Mouse (Mus musculus) megakaryocyte, adult 5-6 weeks (primary cell): ENCODE results near the gene Ttc27. TPM values are rescaled to one million over a fixed set of nuclear protein-coding genes. Genes with fewer than 3 reads are reported as not detected.
A peak's percentile ranks its signal among the peaks of the same experiment; 100 is the strongest.
"Not testable (repeated sequence)": the region's sequence is repeated elsewhere in the genome, so short reads cannot be mapped to it uniquely, and the experiment has no call there.

Experiments used
- ATAC-seq: 2 replicates; pipeline ENCODE4 v1.8.0; 2016; ENCODE audit warnings: mild to moderate bottlenecking, inconsistent platforms; ENCODE audit not compliant: poor library complexity, severe bottlenecking
- total RNA-seq, 2 experiments: library from RNA; stranded (forward) in 1 of 2; stranded (reverse) in 1 of 2; fragments of 153-499, 151-499 nt in 1 of 2; fragments of 221-1000, 200-1000 nt in 1 of 2; gene quantifications; 2 replicates each; pipeline versions ENCODE4 v1.2.3 to v1.2.4; 2015 to 2017

Ttc27 gene
- total RNA-seq (2015) (6.7 and 14.0 TPM in 2 replicates), total RNA-seq (2017) (13.7 and 28.7 TPM in 2 replicates)

DNA sequence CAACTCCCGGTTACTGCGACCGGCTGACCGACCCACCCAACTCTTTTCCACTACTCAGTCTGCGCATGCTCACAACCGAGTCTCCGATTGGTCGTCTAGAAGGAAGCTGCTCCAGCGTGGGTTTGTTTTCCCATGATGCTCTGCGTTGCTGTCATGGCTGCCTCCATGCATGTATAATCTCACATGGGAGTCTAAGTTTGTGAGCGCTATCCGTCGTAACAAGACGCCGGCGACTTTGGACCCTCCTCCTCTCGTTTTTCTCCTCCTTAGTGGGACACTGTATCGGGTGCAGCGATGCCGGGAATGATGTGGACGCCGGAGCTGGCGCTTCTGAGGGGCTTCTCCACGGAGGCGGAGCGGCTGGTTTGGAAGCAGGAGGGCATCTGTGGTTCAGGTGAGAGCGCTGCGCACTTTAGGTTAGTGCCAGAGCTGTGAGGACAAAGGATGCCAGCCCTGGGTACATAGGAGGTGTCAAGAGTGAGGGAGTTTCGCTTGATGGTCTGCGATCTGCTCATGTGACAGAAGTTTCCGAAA, at the start of gene Ttc27:
Gene Ttc27 (plus strand): TSS at position 115 of the 534 bp plus-strand sequence.
- peak; percentile 98 for ATAC-seq

DNA sequence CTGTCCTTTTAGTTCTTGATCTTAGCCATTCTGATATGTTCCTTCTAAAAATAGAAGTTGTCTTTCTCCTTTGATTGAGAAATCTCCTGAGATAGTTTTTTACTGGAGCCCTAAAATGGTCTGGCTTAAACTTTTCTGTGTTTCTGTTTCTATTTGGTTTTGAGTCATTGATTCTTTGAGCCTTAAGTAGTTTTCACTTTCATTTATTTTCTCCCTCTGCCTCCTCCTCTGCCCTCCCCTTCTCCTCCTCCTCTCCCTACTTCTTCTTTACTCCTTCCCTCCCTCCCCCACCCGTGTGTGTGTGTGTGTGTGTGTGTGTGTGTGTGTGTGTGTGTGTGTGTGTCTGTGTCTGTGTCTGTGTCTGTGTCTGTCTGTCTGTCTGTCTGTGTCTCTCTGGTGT, 49.5 kb upstream of the Ttc27 start:
- no peak for ATAC-seq

DNA sequence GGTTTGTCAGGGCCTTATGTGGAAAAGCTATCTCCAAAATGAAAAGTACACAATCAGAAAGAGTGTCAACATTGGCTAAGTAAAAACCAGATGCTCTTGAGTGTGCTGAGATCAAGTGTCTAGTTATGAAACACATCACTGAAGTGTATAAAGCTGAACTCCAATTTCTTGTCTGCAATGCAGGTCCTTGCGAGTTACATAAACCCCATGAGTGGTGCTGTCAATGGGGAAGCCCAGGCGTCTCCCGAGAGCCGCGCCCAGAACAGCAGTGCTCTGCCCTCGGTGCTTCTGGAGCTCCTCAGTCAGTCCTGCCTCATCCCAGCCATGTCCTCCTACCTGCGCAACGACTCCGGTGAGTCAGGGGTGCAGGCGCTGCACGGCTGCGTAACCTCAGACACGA, 47.5 kb upstream of the Ttc27 start:
- ATAC-seq: no peak

DNA sequence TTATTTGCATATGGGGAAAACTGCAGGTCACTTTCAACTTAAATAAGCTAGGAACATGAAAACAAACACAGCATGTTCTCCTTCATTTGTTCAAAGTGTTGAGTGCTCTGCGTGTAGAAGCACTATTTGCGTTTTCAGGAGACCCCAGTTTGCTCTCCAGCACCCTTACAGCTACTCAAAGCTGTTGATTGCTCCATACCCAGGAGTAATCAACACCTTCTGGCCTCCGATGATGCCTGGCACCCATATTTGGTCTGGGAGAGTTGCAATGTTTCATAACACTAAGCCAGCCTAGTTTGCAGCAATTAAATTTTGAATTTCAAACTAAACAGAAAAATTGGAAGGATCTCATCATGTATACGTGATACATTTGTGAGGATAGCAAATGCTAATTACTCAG, 45.1 kb upstream of the Ttc27 start:
- no peak for ATAC-seq

DNA sequence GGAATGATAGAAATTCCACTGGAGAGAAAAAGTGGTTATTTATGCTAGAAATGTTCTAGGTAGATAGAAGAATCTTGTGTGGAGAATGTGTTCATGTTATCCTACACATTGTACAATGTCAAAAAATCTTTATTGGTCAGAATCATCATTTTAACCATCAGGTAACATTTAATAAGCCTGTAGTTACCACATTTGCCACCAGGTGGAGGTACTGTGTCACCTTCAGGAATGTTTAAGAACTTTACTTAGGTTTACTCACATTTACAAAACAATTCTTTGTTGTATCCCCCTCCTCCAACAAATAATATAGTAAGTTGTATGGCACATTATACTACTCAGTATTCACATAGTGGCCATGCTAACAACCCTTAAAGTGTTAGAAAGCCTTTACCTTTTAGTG, 44.3 kb upstream of the Ttc27 start:
- ATAC-seq: peak; percentile 51; the same call in 1 of the 2 replicates

DNA sequence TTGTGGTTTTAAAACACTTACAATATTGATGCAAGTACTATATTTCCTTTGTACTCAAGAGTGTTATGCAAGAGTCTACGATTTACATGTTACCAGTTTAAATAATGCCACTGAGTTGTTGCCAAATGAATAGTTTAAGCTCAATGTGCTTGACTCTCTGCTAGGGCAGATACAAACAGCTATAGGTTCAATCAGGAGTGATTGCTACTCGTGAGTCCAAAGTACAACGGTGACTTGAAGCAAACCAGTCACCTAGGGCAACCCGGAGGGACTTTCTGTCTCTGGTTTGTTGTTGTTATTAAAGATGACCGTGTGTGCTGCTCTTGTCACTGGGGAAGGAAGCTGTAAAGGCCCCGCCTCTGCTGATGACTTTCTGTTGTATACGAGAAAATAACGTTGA, 39.5 kb upstream of the Ttc27 start:
- ATAC-seq: no peak

DNA sequence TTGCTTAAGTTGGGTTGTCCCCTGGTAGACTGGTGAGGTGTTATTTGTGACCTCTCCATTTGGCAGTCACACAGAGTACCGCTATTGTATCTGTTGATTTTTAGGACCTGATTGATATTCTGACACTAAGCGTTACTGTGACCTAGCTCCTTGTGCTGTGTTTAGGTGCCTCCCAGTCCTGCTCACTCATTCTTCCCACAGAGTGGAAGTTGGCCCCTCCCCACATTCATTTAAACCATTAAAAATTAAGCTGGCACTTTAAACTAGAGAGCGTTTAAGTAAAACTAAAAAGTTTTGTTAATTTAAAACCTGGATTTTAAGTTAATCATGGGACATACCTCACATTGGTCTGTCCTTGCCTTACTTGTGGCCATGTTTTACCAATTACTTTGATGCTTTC, 32.6 kb upstream of the Ttc27 start:
- ATAC-seq: no peak

DNA sequence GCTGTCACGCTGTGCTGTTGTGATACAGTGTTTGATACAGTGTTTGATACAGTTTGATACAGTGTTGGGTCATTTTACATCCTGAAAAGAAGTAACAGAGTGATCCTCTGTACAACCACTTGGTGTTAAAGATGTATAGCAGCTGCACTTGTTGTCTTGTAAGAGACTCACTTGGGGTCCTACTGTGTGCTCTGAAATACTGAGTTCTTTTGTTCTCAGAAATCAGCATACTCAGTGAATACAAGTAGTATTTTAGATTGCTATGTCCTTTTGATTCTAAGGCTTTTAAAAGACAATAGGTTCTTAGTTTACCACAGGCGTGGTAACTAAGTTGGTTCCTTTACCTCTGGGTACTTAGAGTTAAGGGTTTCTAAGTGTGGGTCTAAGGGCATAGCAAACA, 29.0 kb upstream of the Ttc27 start:
- no peak for ATAC-seq

DNA sequence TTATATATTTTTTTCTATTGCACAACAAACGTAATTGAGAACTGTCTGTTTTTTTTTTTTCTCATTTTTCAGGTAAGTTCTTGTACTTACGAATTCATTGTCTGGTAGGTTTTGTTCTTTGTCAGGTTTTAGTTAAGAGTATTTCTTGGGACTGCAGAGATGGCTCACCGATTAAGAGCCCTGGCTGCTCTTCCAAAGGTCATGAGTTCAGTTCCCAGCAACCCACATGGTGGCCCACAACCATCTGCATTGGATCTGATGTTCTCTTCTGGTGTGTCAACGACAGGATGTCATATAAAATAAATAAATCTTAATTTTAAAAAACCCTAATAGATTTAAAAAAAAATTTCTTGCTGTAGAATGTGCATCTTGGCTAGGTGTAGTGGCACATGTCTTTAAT, 28.1 kb upstream of the Ttc27 start:
- ATAC-seq: no peak

DNA sequence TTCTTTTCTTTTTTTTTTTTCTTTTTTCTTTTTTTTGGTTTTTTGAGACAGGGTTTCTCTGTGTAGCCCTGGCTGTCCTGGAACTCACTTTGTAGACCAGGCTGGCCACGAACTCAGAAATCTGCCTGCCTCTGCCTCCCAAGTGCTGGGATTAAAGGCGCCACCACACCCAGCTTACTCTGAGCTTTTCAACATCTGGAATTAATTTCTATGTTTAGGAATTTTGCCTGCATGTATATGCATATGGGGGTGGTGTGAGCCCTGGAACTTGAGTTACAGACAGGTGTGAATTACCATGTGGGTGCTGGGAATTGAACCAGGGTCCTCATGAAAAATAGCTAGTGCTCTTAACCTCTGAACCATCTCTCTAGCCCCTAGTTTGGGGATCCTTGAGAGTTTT, 15.9 kb upstream of the Ttc27 start:
- ATAC-seq: not testable (repeated sequence)

DNA sequence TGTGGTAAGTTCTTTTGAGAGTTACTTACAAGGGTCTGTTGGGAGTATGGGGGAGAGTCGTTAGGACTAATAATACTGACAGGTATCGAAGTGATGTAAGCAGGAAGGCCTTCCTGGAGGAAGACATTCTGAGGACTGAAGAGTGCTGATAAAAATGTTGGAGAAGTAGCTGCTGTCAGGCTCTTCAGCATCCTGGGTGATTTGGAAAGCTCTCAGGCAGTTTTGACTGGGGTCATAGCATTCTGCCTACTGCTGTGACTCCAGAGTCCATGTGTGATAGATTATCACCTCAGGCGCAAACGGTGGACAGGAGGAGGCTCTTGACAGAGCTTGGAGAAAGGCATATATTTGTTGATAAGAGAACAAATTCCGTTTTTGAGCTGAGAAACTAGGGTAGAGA, 12.1 kb upstream of the Ttc27 start:
- ATAC-seq: no peak

DNA sequence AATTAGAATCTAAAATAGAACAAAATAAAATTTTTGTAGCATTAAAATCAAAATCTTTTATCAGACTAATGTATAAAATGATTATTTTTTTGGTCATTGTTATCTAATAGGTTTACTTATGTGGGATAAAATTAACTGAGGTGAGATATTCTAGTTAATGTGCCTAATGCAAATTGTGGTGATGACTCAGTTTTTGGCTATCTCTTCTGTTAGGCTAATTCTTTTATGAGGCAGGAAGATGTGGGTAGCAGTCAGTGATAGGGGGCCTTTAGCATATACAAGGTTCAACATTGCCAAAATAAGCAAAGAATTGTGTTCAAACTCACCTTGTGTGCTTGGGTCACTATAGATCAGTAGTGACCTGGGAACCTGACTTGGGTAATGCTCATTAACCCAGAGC, 10.9 kb upstream of the Ttc27 start:
- ATAC-seq: no peak

DNA sequence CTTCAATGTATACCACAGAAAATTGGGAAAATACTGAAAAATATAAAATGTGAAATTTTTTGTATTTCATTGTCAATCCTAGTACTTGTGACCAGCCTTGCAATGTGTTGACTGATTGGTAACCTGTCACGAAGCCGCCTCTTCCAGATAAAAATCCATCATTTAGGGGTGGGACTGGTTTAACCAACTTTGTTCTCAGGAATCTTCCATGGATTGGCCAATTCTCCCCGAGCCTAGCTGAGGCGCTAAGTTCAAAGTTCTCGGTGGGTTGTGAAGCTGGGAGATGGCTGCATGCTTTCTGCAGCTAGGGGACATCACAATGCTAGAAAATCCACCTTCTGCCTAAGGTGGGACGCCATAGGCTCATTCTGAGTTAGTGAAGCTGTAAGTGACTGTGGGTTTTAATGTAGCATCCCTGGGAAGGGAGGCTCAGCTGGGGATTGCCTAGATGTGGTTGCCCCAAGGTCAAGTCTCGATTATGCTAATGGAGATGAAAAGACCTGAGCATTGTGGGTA, 9.8 kb upstream of the Ttc27 start:
- ATAC-seq: no peak

DNA sequence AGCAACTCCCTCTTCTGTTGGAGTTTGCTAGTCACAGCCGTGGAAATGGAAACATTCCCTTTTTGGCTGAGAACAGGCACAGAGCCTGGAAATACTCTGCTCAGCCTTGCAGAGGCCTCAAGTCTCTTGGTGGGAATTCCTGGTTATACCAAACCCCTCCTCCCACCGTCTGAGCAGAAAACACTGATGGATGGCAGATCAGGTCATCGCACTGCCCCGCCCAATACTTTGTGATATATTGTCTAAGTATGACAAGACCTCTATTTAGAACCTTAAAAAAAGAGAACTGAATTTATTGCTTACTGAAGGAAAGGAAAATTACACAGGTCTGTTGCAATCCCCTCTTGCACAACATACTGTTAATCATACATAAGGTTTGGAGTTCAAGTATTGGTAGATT, 6.8 kb upstream of the Ttc27 start:
- peak; percentile 87 for ATAC-seq

DNA sequence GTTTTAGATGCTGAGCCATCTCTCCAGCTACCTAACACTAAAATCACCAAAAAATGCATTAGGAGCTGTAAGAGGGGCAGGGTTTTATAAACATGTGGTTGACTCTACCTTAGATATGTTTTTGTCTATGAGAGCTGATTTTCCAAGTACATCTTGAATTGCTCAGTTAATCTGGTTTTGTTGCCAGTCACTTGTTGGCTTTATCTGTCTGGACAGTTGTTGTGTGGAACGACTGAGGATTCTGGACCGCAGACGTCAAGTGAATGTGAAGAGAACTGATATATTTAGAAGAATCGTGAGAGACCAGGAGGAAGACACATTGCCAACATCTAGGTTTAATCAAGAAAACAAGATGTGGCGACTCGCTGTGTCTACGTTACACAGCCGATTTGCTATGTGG, 5.9 kb upstream of the Ttc27 start:
- no peak for ATAC-seq

DNA sequence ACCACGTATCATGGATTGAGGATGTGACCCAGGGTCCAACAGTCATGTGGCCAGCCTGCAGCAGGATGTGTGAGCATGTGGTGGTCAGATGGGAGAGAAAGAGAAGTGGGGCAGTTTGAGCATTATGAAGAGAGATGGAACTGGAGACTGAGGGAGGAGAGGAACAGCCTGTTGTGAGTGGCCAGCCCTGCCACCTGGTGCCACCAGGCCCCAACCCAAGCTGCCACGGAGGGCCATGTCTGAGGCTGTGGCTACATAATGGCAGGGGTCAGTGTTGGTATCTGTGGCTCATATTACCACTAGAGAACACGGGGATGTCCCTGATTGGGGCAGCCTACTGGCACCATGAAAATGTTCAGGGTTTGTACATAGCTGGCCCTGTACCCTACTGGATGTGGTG, 2.4 kb upstream of the Ttc27 start:
- ATAC-seq: no peak

DNA sequence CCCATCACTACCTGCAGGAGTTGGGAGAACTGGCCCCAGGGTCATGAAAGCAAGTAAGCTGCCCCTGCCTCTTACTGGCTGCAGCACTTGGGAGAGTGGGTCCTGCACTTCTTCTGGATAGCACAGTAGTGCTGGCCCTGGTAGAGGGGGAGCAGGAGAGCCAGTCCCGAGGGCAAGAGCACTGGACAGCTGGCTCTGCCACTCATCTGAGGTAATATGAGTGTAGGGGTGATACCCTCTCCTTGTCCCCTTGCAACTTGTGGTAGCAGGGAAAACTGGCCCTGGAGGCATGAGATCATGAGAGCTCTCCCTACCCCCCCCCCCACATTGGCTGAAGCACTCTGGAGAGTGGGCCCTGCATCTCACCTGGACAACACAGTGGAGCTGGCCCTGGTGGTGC, 1.8 kb upstream of the Ttc27 start:
- ATAC-seq: no peak

DNA sequence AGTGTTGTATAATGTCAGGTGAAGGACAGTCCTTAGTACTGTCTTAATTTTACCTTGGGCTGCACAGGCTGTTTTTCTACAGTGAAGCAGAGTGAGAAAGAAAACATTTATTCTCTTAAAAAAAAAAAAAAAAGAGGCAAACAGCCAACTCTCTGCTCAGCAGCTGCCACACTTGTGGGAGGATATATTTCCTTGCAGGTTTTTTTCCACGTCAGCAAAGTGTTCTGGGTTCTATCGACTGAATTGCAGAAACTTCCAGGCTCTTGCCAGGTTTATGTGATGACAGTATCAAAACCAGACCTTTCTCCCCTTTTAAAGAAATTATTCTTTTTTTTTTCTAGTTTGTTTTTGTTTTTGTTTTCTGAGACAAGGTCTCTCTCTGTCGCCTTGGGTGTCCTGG, 889 bp upstream of the Ttc27 start:
- ATAC-seq: no peak

DNA sequence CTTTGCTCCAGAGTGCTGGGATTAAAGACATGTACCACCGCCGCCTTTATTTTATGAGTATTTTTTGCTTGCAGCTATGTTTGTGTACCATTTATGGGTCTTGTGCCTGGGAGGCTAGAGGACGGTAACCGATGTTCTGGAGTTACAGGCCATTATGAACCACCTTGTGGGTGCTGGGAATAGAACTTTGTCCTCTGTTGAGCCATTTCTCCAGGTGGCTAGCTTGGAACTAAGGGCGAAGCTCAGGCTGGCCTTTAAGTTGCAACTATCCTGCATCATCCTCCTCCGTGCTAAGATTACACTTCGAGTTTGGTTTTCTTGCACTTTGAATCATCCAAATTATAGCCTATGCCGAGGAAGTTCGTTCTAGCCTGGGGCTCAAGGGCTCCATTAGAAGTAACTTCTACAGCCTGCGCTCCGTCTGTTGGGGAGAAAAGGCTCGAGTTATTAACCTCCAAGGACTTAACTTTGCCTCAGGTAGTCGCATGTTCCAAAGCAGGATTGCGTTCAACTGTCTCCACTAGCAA, 378 bp upstream of the Ttc27 start:
- peak; percentile 31; the same call in 1 of the 2 replicates for ATAC-seq

DNA sequence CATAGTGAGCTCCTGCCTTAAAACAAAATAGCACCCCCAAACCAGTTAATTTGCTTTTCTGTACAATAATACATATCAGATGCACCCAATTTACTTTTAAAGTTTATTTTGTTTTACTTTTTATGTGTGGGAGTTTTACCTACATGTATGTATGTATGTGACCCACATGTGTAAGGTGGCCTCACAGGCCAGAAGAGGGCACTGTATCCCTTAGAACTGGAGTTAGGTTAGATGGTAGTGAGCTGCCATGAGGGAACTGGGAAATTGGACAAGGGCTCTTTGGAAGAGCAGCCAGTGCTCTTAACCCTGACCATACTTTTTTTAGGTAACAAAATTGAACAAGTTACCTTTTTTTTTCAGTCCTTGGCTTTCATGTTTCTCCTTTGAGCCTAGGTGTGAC, 15.3 kb downstream of the Ttc27 start:
- peak; percentile 60 for ATAC-seq

DNA sequence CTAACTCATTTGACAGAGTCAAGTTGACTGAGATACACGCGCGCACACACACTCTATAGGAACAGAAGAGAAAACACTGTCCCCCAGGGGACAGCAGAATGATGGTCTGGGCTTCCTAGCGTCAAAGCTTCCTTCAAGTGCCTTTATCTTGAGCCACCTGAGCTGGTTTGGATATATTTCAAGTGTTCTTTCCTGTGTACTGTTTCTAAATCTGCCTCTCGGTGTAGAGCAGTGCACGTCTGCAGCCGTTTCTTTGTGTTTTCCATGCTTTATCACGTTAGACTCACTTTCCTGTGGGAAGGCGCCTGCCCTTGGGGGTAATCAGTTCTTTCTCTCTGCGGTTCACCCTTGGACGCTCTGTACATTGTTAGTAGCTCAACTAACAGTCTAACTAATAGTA, 17.9 kb downstream of the Ttc27 start:
- no peak for ATAC-seq

DNA sequence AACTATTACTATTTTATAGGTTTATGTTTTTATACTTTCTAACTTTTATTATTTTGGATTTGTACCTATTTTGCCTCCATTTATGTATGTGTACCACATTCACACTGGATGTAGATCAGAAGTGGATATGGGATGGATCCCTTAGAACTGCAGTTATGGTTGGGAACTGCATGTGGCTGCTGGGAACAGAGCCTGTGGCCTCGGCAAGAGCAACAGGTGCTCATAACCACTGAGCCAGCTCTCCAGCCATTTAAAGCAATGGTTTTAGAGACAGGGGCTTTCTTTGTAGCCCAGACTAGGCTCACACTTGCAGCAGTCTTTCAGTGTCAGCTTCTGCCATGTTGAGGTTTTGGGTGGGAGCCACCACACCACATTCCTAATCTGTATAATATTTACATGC, 32.1 kb downstream of the Ttc27 start:
- no peak for ATAC-seq

DNA sequence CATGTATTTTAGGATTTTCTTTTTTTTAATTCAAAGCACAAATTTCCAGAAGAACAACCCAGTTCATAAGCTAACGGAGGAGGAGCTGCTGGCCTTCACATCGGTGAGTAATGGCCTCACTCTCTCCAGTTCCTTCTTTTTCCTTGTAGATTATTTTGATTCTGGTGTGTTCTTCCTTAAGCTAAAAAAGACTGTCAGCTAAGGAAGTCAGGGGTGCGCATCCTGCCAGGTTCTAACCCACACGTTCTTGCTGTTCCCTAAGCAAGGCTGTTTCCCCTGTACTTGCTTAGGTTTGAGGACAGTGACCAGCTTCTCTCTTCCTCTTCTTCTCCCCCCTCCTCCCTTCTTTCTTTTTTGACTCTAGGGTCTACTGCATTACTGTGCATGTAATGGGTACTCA, 33.5 kb downstream of the Ttc27 start:
- ATAC-seq: no peak
